Mouse (Mus musculus) small intestine, adult 2 months (tissue): ENCODE results near the gene Tmem51.

Experiments used
- CTCF ChIP-seq: fragments of 200-500 bp; IDR thresholded peaks from 2 replicates; pipeline ENCODE4 v1.5.1; 2012; ENCODE audit warnings: low read depth, mild to moderate bottlenecking, control low read depth, inconsistent platforms, low read length, moderate library complexity, mixed read lengths; ENCODE audit not compliant: insufficient replicate concordance, insufficient read length; ENCODE audit errors: extremely low read depth
- POLR2A ChIP-seq: fragments of 200-500 bp; IDR thresholded peaks from 2 replicates; pipeline ENCODE4 v1.6.1; 2012; ENCODE audit warnings: low read depth, mild to moderate bottlenecking, control low read depth, inconsistent platforms, low read length, moderate library complexity

- TF ChIP-seq POLR2A: no peak
- no peak for TF ChIP-seq CTCF
Measured at GRCm38 (mm10) chr4:142023166-142023565, 60.9 kb downstream of the Tmem51 start.
